Mouse (Mus musculus) cerebellum, adult 8-10 months (tissue): ENCODE data around the gene Ttc12.

Source experiments
- DNase-seq: peaks from one replicate; pipeline ENCODE4 v3.0.0; 2022

Ttc12 gene

DNA sequence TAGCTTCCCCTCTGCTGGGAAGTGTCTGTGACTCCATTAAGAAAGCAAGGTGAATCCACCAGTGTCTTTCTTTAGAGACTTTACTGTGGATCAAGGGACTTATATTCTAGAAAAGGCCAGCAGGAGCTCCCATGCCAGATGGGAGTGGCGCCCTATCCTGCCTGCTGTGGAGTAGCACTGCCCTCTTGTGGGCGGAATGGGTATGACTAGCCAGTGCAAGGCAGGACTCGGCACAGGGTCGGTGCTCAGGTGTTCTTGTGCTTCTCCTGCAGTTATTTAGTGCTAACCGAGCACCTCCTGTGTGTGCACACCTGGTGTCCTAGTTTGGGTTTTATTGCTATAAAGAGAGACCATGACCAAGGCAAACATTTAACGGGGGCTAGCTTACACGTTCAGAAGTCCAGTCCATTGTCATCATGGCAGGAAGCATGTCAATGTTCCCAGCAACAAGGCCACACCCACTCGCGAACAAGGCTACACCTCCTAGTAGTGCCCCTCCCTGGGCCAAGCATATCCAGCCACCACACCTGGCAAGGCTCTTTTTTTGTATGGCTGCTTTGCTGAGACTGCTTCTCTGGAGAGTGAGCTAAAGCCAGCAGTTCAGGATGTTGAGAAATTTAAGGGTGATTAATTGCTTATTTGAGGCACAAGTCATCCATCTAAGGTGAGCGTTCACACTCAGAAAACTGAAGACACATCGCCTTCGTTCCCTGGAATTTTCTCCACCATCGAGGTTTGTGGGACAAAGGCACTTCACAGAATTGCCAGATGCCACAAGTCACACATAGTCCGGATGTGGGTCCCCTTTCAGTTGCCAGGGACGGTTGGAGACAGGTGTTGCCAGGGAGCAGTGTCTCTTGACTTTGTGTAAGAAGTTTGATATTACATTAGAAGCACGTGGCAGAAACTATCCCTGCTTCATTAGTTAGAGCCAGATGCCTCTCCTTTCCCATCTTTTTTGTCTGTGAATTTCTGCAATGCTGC lies 3.2 kb upstream of the Ttc12 start:
- peak; percentile 87 for DNase-seq

DNA sequence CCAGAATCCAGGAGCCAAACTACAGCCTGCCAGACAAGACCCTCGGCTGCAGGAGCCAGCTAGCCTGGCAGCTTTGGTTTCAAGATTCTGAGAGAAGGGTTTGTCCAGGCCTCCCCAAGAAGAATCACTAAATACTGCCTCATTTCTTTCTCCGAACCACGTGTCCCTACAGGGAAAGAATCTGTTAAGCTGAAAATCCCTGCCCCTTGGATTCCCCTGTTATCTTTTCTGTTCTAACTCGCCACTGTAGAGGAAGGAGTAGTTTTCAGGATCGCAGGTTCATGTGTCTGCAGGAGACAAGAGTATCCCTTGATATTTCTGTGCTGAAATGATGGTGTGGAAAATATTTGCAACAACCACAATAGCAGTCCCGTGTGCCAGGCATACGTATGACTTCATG lies 2.2 kb upstream of the Ttc12 start:
- DNase-seq, result no peak

DNA sequence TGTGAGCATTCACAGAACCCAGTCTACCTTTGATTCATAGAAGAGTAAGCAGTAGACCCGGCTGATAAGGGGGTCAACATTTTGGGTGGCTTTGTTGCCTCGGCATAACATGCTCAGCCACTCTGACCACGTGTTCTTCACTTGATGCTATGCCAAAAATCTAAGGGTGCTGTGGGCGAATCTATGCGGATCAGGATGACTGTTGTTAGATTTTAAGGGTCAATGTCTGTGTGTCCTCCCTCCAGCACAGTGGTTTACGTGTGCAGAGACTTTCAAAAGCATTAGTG lies 1.6 kb upstream of the Ttc12 start:
- no peak for DNase-seq

DNA sequence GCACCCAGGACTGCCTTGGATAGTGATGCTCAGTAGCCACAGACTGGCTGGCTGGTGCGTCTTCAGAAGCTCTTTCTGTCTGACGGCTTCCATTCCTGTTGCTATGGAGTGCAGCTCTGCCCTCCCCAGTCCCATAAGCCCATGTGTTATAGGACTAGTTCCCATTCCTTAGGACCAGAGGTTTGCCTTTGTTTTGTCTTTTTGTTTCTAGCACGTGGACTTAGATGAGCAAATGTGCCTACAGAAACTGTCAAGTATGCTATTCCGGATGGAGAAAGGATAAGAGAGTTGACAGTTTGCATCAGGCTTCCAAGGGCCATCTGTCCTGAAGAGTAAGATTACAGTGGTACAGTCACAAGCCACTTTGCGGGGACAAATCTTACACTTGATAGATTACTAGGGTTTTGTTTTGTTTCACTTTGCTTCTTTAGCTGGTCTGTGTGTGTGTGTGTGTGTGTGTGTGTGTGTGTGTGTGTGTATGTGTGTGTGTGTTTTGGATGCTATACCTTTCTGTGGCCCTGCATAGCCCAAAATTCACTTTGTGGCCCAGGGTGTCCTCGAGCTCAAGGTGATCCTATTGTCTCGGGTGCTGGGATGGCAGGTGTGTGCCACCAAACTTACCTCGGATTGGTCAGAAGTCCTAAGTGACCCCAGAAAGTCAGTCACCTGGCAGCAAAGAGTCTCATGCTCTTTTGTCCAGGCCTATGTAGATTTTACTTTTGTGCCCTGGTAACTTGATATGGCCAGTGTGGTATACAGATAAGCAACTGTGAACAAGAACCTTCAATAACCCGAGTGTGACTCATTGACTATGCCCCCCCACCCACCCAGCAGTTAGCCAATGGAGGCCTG lies 1.0 kb upstream of the Ttc12 start:
- no peak for DNase-seq

DNA sequence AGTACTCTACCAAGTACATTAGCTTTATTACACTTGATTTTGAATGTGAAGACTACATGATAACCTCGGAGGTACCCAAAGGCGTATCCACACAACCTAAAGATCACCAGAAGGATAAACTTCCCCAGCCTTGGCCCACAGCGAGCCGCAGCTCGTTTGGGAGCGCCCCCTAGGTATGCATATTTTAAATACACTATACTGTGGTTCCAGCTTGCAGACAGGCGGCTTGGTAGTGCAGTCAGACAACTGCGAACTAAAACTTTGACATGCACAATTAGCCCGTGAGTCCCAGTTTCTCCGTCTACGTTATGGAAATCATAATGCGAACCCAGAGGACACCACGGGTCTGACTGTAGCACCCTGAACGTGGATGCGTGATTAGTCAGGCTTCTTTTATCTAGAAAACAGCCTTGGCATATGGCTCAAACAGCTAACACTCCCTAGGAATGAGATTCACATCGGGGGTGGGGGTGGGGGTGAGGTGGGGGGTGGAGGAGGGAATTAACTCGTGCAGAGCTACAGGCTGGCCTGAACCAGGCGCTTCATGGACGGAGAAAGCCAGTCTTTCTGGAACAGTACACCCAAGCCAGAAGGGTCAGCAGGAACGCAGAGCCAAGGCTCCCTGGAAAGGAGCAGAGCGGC lies 654 bp downstream of the Ttc12 start:
- peak; percentile 37 for DNase-seq

DNA sequence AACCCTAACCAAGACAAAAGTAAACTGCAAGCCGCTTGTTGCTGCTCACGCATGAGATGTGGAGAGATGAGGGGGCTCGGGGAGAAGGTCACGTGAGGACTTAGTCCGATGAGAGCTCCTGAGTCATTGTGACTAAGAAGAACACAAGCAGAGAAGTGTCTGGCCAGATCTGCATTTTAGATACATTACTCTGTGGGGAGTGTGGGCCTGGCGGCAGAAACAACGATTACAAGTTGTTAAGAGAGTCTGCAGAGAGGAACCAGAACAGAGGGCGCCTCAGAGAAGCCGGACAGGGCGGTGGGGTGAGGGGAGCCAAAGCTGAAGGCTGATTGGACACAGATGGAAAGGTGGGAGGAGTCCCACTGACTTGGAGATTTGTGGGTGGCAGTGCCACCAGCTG lies 2.7 kb downstream of the Ttc12 start:
- no peak for DNase-seq

DNA sequence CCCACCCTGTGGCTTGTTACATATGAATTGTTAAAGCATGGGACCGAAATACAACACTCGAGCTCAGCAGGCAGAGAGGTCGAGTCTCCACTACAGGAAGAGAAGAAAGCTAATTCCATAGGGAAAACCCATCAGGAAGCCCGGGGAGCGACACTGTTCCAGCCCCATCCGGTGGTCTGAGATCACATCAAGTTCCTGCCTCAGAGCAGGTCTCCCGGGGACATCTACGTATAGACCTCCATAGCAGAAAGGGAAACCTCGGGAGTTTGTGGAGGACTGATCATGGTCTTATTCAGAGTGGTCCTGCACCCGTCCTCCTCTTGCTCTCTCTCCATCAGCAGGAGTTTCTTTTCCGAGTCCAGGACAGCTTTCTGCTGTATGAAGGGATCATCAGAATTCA lies 13.9 kb downstream of the Ttc12 start:
- DNase-seq, result no peak

DNA sequence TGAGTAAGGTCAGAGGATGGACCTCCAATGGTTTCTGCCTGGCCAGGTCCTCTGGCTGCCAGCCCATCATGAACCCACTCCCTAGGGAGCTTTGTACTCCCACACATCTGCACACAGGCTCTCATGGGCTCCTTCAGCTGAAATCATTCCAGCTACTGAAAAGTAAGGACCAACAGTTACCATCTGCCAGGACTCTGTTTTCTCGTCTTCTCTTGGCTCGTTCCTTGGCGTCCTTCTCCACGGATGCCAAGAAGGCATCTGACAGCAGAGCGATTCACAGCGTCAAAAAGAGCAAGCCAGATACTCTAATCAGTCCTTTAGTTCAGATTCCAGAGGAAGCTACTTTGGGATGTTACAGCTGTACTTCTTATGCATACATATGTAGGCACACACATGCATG lies 15.1 kb downstream of the Ttc12 start:
- DNase-seq, result no peak

DNA sequence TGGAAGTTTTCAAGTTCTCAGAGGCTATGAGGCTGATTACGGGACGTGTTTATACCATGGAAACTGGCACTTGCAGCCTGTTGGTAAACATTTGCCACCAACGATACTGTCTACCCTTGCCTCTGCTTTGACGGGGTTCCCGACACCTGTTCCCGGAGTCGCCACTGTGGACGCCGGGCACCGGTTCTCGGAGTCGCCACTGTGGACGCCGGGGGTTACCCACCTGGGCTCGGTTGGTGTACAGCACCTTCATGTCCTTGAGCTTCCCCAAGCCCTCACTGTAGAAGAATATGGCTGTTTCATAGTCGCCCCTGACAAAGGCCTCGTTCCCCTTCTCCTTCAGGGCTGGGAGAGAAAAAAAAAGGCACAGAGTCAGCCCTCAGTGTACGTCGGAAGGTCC lies 16.0 kb downstream of the Ttc12 start:
- no peak for DNase-seq

DNA sequence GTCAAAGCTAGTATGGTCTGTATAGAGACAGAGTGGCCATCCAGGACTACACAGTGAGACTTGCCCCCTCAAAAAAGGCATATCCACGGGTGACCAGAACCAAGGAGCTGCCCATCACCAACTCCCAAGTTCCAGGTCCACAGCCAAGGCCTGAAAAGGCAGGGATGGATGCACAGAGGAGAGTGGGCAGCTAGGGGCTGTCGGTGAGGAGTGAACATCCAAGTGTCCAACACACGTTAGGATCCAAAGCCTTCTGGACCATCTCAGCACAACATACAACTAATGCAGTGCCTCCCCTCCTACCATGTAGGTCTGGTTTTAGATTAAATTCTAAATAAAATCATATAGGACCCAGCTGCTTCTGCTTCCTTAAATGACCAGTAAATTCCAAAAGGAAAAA lies 29.9 kb downstream of the Ttc12 start:
- no peak for DNase-seq

DNA sequence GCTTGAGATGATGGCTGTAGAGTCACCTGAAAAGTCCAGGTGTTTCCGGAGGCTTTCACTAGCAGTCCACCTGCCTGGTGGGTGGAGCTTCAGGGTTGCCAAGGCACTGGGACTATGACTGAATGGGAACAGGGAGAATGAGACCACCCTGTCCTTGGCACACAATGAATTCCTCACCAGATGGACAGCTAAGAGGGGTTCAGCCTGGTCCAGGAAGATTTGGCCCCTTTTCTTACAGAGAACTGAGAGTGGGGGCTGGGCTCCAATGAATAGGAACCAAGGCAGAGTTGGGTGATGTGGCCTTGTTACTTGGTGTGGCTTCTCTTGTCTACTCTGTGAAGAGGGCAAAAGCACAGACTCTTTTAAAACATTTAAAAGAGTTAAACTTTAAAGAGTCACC lies 33.6 kb downstream of the Ttc12 start:
- no peak for DNase-seq

DNA sequence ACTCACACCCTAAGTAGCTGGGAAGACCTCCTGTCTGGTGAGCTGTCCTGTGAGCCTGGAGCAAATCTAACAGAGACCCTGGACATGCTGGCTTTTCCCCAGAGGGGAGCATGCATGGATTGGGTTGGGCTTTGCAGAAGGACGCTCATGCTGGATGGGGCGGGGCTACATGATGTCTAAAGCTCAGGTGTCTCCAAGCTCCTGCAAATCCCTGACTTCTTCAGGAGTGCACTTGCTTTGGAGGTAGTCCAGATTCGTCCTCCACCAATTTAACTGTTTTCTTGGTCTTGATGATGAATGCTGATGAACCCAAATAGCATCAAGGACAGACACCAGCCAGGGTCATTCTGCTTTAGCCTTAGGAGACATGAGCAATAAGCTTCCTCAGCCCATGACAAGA lies 35.5 kb downstream of the Ttc12 start:
- DNase-seq, result no peak

DNA sequence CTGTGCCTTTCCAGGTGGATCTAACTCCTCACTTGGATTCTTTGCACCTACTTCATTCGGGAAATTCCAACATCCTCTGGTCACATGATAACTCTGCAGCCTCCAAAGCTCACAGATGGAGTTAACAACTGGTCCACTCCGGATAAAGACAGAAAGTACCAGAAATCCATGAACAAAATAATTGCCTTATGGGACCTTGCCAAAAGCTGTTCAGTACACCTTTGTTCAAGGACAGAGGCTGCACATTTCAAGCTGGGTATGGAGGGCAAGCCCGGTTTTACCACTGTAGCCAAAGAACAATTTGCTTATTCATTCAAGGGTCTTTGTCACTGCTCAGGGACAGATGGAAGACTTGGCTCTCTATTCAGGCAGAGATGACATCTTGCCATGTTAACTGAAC lies 43.4 kb downstream of the Ttc12 start:
- DNase-seq, result no peak

DNA sequence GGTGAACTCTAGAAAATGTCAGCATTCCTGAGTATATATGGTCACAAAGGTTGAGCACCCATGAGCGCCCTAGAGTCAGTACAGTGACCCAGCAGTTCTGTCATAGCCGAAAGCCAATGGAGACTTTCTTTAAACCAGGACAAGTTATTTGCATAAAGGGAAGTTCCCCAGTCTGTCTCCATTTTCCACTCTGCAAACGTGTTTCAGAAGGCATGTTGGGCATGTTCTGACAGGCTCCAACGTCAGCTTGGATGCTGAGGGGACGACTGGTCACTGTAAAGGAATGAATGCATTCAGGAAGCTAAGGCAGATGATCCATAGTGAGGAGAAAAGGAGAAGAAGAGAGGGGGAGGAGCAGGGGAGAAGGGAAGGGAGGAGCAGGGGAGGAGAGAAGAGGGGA lies 58.5 kb downstream of the Ttc12 start:
- DNase-seq, result no peak

DNA sequence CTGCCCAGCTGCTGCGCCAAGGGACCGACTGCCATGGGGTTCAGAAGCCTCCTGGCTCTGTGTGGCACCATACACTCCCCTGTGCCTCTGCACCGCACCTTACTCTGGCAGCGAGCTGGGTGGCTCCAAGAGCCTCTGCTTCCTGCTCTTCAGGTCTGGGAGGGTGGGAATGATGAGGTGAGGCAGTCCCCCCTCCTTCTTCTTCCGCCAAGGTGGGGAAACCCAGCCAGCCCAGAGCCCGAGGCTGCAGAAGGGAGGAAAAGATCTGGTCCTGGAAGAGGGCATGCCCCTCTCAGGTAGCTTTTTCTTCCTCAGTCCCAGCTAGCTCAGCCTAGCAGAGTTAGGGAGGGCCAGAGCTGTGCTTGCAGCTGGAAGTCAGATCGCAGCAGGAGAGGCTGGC lies 59.1 kb downstream of the Ttc12 start, which contains the start of gene Ankk1:
Gene Ankk1 (minus strand): TSS at position 101 of the 400 bp plus-strand sequence.
- DNase-seq, result no peak

DNA sequence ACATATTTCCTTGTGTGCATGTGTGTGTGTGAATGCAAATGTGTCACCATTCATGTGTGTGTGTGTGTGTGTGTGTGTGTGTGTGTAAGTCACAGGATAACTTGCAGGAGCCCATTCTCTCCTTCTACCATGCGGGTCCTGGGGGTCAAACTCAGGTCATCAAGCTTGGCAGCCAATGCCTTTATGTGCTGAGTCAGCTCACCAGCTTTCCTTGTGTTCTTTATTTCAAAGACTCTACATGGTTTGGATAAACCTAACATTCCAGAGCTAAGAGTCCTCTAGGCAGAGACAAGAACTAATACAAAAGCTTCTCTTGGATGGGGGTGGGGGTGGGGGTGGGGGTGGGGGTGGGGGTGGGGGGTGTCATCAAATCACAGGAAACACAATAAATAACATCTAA lies 60.4 kb downstream of the Ttc12 start:
- no peak for DNase-seq

DNA sequence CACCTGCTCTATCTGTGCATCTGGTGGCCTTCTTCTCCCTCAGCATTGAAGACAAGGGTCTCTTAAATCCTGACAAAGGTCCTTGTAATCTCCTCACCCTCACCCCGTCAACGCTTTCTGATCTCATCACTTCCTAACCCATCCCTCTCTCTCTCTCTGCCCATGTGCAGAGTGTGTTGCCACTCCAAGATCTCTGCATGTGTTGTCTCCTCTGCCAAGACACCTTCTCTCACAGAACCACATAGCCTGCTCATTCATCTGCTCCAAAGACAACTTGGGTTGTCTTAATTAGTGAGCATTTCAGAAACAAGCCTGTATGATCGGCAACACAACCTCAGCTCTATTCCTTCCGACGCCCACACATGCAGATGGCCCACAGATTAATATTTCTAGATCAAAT lies 62.2 kb downstream of the Ttc12 start:
- no peak for DNase-seq

DNA sequence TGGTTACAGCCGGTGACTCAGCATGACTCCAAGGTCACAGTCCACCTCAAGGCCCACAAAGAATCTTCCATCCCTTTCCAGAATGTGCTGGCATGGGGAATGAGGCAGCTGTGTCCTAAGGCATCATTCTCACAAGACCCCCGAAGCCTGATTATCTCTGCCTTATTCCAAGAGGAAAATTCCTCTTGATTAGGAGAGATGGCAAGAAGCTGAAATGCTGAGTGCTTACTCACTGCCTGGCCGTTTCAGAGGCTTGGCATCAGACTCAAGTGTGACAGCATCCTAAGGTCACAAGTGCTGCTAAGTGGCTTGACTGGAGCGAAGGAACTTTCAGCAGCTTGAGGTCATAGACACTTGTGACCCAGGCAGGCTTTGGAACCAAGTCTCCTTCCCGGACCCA lies 75.4 kb downstream of the Ttc12 start:
- DNase-seq, result no peak

DNA sequence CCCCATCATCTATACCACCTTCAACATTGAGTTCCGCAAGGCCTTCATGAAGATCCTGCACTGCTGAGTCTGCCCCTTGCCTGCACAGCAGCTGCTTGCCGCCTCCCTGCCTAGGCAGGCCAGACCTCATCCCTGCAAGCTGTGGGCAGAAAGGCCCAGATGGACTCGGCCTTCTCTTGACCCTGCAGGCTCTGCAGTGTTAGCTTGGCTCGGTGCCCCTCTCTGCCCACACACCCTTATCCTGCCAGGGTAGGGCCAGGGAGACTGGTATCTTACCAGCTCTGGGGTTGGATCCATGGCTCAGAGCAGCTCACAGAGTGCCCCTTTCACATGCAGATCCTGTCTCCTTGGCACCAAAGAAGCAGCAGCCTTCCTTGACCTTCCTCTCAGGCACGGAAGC lies 79.0 kb downstream of the Ttc12 start:
- peak; percentile 24 for DNase-seq

DNA sequence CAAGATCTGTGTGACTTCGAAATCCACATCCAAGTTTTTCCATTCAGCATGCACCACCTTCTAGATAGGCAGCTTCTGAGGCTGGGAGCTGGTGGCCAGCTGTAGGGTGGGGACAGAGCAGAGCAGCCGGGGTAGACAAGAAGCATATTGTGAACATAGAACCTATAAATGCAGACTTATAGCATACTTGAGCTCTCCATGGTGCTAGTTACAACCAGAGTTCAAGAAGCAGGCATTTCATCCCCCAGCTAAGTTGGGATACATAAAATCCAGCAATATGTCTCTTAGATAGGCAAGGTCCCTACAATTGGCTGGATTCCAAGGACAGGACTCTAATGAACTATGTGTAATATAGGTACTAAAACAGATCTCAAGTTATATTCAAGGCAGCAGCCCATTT lies 82.3 kb downstream of the Ttc12 start:
- no peak for DNase-seq

DNA sequence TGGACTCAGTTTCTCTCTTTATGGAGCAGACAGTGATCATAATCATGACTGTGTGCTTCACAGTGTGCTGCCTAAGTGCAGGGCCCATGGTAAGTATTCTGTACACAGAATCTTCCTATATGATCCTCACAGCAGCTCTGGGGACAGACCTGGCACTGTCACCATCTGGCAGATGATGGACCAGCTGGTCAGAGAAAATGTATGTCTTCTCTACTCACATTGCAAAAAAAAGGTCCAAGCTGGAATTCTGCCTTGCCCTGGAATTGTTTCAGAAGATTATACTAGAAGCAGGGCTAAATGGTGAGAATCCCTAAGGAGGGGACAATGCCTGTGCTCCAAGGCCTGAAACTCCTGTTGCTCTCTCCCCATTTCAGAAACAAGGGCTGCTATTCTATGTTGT lies 90.0 kb downstream of the Ttc12 start:
- DNase-seq, result no peak

DNA sequence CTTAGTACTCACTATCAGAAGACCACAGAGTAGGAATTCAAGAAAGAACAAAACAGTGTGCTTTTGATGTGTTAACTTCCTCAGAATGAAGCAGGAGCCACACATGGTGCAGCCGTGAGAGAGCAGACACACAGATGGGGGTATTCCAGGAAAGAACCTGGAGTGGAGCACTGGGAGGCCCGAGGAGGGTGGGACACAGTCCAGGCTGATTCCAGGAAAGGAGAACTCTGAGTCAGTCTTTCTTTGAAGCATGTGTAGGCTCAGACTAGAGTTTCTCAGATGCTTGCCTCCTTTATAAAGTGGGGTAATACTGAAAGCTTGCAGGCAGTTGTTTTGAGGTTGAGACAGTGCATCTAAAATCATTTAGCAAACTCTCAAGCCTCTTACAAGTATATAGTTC lies 93.8 kb downstream of the Ttc12 start:
- DNase-seq, result no peak
